Mouse (Mus musculus) stomach, postnatal 0 days (tissue): Measurements from ENCODE around the gene Obp2b. TPM values are rescaled to one million over a fixed set of nuclear protein-coding genes. Genes with fewer than 3 reads are reported as not detected.
"Not testable (repeated sequence)": the region's sequence is repeated elsewhere in the genome, so short reads cannot be mapped to it uniquely, and the experiment has no call there.

Experiments
- ATAC-seq: fragments of 200-750 bp; cut with Nextera tagmentation; 2 replicates; pipeline ENCODE4 v1.8.0; 2017; ENCODE audit not compliant: low FRiP score, low TSS enrichment
- DNase-seq: peaks from one replicate; pipeline ENCODE4 v3.0.0-alpha.2; 2016; ENCODE audit warnings: low spot score
- H3K27ac ChIP-seq: fragments of 300-500 bp; sonication (generic); replicated peaks from 2 replicates; pipeline ENCODE4 v1.5.1; 2014; ENCODE audit warnings: mild to moderate bottlenecking, control low read depth
- H3K27me3 ChIP-seq: fragments of 300-500 bp; sonication (generic); 2 replicates; pipeline ENCODE4 v1.6.1; 2014; ENCODE audit warnings: low read length; ENCODE audit not compliant: control insufficient read depth, insufficient read depth
- H3K36me3 ChIP-seq: fragments of 300-500 bp; sonication (generic); 2 replicates; pipeline ENCODE4 v1.6.1; 2014; ENCODE audit warnings: low read length, mixed read lengths; ENCODE audit not compliant: control insufficient read depth, insufficient read depth
- H3K4me1 ChIP-seq: fragments of 300-500 bp; sonication (generic); replicated peaks from 2 replicates; pipeline ENCODE4 v1.6.1; 2014; ENCODE audit warnings: antibody characterized with exemption; ENCODE audit not compliant: control insufficient read depth, insufficient read depth
- H3K4me2 ChIP-seq: fragments of 300-500 bp; sonication (generic); replicated peaks from 2 replicates; pipeline ENCODE4 v1.6.1; 2014; ENCODE audit warnings: low read depth, mild to moderate bottlenecking, control low read depth, moderate library complexity
- H3K4me3 ChIP-seq: fragments of 300-500 bp; sonication (generic); 2 replicates; pipeline ENCODE4 v1.5.1; 2014; ENCODE audit warnings: low read depth, low read length, control low read depth
- H3K9ac ChIP-seq: fragments of 300-500 bp; sonication (generic); 2 replicates; pipeline ENCODE4 v1.6.1; 2014; ENCODE audit warnings: mild to moderate bottlenecking, low read length, control low read depth, mixed read lengths
- H3K9me3 ChIP-seq: fragments of 300-500 bp; sonication (generic); 2 replicates; pipeline ENCODE4 v1.6.1; 2016; ENCODE audit warnings: low read length; ENCODE audit not compliant: control insufficient read depth
- CTCF ChIP-seq: IDR thresholded peaks from 2 replicates; pipeline ENCODE4 v1.5.1; 2016; ENCODE audit warnings: antibody characterized with exemption, low read depth, mild to moderate bottlenecking, moderate library complexity
- EP300 ChIP-seq: optimal IDR thresholded peaks from 2 replicates; pipeline ENCODE3; 2016; ENCODE audit warnings: antibody characterized with exemption
- WGBS: fragments of 180-500 bp; shearing (Covaris S2); extraction: QIAGEN DNeasy Blood & Tissue Kit; methylation state at CpG from one replicate; pipeline ENCODE4 v1.1.7; 2014; 5-methylcytosine and 5-hydroxymethylcytosine counted together
- polyA plus RNA-seq: library from polyadenylated mRNA; unstranded; fragments of >200 nt; fragmentation: Nextera tagmentation; extraction: Ambion mirVana; gene quantifications from 2 replicates; pipeline ENCODE4 v1.2.1, GENCODE M21; 2015

The Obp2b gene
- polyA plus RNA-seq, 1 experiment from 2014 or later = not detected

DNA sequence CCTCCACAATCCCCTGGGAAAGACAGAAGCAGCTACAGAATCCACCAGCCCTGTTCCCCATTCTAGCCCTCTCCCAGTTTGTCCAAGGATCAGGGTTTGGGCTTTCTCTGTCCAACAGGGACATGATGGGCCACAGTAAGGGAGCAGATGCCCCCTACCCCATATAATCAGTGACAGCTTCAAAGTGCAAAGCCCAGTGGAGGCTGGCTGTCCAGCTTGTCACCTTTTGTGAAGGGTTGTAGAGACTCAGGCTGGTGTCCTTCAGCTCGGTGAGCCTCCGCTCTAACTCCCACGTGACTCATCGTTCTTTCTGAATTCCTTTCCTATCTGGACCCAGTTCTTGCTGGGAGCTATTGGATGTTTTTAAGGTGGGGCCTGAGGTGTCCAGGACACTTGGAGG, 33.1 kb upstream of the Obp2b start:
- Histone ChIP-seq H3K27ac (no peak overlapping the region), H3K36me3 (no peaks in the 10 kb centered on the region), H3K27me3 (no peaks in the 10 kb centered on the region), H3K4me3 (no peak overlapping the region), H3K9me3 (no peaks in the 10 kb centered on the region), H3K9ac (no peak overlapping the region), H3K4me2 (no peak overlapping the region), H3K4me1 (no peaks in the 10 kb centered on the region)
- no peak for ATAC-seq
- TF ChIP-seq CTCF = no peak
- no peak for TF ChIP-seq EP300
- WGBS = 66% methylated on average over 4 of the region's 4 CpGs
- peak; percentile 9 for DNase-seq

DNA sequence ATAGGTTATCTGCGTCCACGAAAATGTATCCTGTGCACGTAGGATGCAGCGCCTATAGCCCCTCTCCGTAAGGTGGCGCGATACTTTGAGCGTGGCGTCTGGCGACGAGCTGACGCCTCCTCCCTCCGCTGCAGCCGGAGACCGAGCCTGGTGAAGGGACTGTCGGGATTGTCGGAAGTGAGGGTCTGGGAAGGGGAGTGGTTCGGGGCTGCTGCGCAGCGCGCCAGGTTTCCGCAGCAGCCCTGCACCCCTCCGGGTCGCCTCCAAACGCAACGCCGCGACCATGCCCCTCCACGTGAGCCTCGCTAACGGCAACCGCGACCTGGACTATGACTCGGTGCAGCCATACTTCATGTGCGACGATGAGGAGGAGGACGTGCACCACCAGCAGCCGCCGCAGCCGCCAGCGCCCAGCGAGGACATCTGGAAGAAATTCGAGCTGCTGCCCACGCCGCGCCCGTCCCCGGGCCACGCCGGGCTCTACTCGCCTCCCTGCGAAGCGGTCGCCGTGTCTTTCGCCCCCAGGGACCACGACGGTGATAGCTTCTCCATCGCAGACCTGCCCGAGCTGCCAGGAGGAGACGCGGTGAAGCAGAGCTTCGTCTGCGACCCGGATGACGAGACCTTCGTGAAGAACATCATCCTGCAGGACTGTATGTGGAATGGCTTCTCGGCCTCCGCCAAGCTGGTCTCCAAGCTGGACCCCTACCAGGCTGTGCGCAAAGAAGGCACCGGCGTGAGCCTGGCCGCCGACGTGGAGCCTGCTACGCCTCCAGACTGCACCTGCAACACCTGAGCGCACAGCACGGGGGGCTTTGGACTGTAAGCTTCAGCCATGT, 29.9 kb upstream of the Obp2b start, which contains the start of gene Bmyc:
Gene Bmyc (plus strand): TSS at position 97 of the 839 bp plus-strand sequence.
- under 1% methylated on average over 78 of the region's 78 CpGs for WGBS

DNA sequence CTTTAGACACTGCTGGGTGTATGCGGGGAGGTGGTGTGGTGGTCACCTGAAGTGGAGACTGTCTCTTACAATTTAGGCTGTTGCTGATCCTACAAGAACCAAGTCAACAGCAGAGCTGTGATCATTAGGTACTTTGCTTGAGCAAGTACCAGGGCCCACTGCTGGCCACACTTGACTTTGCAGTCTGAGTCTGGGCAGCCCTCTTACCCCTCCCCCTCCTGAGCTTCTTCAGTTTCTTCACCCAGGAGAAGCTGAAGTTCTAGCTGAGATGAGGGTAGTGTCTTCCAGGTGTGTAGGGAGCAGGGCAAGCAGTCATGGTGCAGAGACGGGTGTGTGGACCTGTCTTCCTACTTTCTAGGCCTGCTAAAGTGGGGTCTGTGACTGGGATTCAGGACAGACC, 28.7 kb upstream of the Obp2b start:
- H3K36me3 ChIP-seq = no peaks in the 10 kb centered on the region
- ATAC-seq = no peak
- TF ChIP-seq CTCF (peak; percentile 52), EP300 (no peak)
- no peak overlapping the region for H3K4me3 ChIP-seq
- no peak overlapping the region for H3K27ac ChIP-seq
- H3K9ac ChIP-seq = no peak overlapping the region
- DNase-seq = peak; percentile 50
- no peaks in the 10 kb centered on the region for H3K4me1 ChIP-seq
- 84% methylated on average over 2 of the region's 2 CpGs for WGBS
- no peak overlapping the region for H3K4me2 ChIP-seq
- H3K27me3 ChIP-seq = no peaks in the 10 kb centered on the region
- H3K9me3 ChIP-seq = no peaks in the 10 kb centered on the region

More for the DNA sequence above, 29.9 kb upstream of the Obp2b start, which contains the start of gene Bmyc:
- Histone ChIP-seq H3K27me3 (no peaks in the 10 kb centered on the region), H3K9me3 (no peaks in the 10 kb centered on the region), H3K4me1 (no peaks in the 10 kb centered on the region), H3K4me3 (peak within 1 kb of the TSS; percentile 66), H3K36me3 (no peaks in the 10 kb centered on the region), H3K4me2 (peak within 1 kb of the TSS; percentile 94), H3K9ac (peak within 1 kb of the TSS; percentile 76), H3K27ac (peak within 1 kb of the TSS; percentile 61)
- peak; percentile 77 for TF ChIP-seq CTCF
- TF ChIP-seq EP300 = no peak
- DNase-seq = peak; percentile 80
- peak; percentile 86 for ATAC-seq

DNA sequence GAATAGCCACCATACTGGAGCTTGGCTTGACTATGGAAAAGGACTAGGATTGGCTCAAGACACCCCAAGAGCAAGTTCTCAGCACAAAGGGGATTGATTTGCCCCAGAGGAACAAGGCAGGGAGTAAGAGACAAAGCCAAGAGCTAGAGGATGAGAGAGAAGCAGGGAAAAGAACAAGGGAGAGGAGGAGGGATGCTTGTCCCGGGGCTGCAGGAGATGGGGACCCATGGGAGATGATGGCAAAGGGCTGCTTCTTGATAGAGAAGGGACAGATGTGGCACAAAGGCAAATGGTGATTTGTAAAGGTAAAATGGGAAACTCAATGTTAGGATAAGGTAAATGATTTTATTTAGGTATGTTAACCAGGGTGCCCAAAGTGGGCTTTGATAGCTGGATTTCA, 27.8 kb upstream of the Obp2b start:
- not testable (repeated sequence) for H3K9ac ChIP-seq, DNase-seq, H3K9me3 ChIP-seq, ATAC-seq, H3K4me3 ChIP-seq, H3K36me3 ChIP-seq, H3K27me3 ChIP-seq, H3K27ac ChIP-seq, H3K4me2 ChIP-seq, H3K4me1 ChIP-seq
- 94% methylated on average over 1 of the region's 1 CpGs for WGBS

DNA sequence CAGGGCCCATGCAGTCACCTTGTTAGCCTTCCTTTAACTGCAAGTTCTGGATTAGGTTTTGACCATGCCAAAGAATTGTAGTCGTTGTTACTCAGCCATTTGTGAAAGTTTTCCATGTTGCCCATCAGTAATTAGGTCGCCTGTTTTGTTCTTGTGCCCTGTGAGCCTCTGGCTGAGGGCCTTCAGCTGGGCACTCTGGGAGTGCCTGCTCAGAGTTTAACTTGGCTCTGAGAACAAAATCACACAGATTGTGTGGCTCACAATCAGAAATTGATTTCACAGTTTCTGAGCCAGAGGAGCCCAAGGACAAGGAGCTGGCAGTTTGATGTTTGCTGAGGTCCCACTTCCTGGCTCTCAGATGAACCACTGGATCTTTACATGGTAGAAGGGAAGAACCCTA, 27.0 kb upstream of the Obp2b start:
- H3K4me3 ChIP-seq, H3K4me1 ChIP-seq, H3K9ac ChIP-seq, ATAC-seq, H3K9me3 ChIP-seq, H3K36me3 ChIP-seq, H3K4me2 ChIP-seq, H3K27me3 ChIP-seq, DNase-seq, H3K27ac ChIP-seq: not testable (repeated sequence)
- 74% methylated on average over 2 of the region's 2 CpGs for WGBS

DNA sequence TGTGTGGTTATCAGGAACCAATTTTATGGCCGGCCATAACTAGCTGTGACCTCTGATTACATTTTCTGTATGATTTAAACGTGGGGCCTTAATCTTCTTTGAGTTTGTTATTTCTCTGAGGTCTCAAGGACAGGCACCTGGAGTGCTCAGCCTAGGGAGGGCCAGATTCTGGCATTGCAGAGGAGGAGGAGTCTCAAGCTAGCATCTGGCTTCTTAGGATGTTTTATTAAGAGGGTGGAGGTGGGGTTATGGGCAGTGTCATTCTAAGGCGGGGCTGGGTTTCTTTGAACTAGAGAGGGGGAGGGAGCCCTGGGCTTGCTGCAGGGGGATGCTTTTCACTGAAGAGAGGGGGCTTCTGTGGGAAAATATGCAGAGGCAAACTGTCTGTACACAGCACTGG, 25.2 kb upstream of the Obp2b start:
- not testable (repeated sequence) for ATAC-seq, H3K27me3 ChIP-seq, H3K36me3 ChIP-seq, H3K9ac ChIP-seq, H3K9me3 ChIP-seq, H3K27ac ChIP-seq, H3K4me2 ChIP-seq, DNase-seq, H3K4me1 ChIP-seq, H3K4me3 ChIP-seq
- 17% methylated on average over 3 of the region's 3 CpGs for WGBS
